Mouse (Mus musculus) brain, embryonic 14.5 days (tissue): Measurements from ENCODE around the gene Hacl1.

Source experiments
- CTCF ChIP-seq: fragments of 200-500 bp; IDR thresholded peaks from 2 replicates; pipeline ENCODE4 v1.5.1; 2012; ENCODE audit warnings: inconsistent platforms, mild to moderate bottlenecking, moderate library complexity, borderline replicate concordance; ENCODE audit not compliant: insufficient read depth, insufficient read length; ENCODE audit errors: extremely low read depth
- POLR2A ChIP-seq: fragments of 200-500 bp; IDR thresholded peaks from 2 replicates; pipeline ENCODE4 v1.6.1; 2012; ENCODE audit warnings: mild to moderate bottlenecking, inconsistent platforms, borderline replicate concordance; ENCODE audit not compliant: poor library complexity, insufficient read depth, insufficient read length, severe bottlenecking; ENCODE audit errors: extremely low read depth

GRCm38 (mm10) chr14:31671635-31672320 lies 30.7 kb upstream of the Hacl1 start:
- no peak for TF ChIP-seq POLR2A
- TF ChIP-seq CTCF = no peak
